Mouse (Mus musculus): ENCODE results near the gene Fam160a1. TPM values are rescaled to one million over a fixed set of nuclear protein-coding genes. Genes with fewer than 3 reads are reported as not detected.

Gene Fam160a1
- total and polyA plus RNA-seq, 3 experiments: 4.5 to 9.3 (median 8.9) TPM

DNA sequence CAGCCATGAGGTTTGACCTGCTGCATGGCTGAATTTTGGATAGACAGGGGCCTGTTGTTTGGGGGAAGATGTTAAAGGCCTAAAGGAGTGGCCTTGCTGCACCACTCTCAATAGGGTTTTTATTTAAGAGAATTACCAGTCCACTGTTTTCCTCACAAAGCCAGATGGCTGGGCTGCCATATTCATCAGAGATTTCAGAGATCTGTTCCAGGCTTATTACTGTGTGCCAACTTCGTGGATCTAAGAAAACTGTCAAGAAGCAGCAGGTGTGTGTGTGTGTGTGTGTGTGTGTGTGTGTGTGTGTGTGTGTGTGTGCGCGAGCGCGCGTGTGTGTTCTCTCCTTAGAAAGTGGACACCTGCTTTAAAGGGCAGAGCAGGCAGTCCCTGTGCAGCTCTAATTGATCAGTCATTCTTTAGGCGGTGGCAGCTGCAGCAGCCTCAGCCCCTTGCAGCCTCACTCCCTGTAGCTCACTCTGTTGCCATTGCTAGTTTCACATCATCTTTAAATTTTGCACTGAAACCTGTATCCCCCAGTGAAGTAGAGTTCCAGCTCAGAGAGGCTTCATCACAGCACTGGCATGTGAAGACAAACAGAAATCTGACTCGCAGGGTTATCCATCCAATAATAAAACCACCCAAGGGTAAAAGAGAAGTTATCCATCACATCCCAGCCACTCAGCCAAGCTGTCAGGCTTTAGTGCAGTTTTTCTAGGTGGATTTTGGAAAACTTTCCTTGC is 182.5 kb downstream of the Fam160a1 start:
- DNase-seq: no peak

DNA sequence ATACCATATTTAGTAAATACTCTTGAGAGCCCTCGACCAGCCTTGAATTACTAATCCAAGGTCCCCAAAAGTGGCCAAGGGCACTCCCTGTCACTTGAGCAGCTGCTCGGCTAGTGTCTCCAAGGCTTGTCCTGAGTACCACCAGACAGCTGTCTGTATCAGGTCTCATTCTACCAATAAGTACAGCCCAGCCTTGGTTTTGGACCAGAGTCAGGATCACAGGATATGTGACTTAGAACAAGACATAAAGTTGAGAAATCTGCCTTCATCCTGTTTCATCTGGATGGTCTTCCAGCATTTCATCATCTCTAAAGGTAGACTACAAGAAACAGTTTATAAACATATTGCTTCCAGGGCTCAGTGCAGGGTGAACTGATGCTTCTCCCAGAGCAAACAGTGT is 183.4 kb downstream of the Fam160a1 start:
- DNase-seq: peak; percentile 9

DNA sequence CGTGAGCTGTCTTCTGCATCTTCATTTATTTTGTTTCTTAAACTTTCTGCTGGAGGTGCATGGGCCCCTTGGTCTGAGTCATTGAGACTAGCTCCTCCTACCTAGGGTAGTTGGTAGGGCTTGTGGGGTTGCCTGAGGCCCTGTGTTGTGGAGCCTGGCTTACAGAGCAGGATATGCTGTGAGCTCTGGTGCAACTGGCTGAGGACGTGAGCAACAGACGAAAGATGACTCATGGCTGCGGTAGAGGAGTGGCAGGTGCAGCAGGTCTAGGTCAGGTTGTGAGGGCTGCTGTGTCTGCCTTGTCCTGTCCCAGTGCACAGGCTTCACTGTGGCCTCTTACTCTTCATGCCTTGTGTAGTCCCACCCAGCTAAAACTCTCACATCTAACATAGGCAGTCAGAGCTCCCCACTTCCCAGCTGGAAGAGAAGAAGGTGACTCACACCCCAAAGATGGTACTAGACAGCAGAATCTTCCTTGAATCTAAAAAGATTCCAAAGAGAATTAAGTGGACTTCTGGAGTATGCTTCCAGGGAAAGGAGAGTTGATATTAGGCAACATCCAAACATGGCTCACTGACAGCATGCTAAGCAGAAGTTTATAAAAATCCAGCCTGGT is 187.1 kb downstream of the Fam160a1 start:
- peak; percentile 14 for DNase-seq

DNA sequence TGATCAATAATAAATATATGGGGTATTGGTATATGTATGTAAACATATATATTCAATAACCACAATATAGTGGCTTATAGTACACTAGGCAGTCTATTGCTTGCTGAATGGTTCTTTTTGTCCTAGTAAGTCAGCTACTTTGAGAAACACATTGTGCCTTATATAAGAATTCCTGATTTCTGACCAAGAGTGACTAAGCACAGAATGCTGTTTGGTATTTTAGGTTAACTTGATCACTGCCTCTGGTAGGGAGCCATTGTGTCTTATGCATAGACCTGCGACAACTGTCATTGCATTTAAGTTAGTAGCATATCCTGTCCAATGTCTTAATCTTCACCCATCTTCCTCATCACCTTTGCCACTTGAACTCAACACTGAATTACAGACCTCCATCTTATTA is 197.3 kb downstream of the Fam160a1 start:
- DNase-seq: no peak

DNA sequence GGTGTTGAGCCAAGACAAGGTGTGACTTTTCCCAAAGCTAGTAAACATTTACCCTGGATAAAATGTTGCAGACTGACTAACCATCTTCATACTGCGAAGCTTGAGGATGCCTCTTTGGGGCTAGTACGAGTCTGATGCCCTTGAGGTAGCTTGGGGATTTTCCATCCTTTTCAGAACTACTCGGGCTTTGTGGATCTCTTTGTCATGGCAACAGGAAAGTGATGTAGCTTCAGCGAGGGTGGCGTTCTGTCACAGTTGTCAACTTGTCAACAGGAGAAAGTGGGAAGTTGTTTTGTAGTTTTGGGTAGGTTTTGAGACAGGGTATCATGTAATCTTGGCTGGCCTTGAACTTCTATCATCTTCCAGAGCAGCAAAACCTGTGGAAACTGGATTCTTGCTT is 197.7 kb downstream of the Fam160a1 start:
- DNase-seq: no peak

DNA sequence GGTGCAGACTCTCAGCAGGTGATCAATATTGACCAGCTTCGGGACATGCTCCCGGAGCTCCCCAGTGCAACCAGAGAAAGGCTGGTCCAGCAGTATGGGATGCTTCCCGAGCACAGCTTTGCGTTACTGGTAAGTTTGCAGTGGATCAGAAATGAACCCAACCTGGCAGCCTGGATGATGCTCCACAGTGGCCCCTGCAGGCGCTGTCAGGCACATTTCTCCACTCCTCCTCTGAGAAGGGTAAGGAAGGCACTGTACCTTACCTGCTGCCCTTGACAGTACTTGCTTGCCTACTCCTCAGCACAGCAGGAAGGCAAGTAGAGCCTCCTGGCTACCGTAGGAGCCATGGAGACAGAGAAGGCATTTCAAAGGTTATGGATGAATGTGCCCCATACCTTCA is 198.2 kb downstream of the Fam160a1 start:
- no peak for DNase-seq

GRCm38 (mm10) chr3:85616389-85616788 is 200.7 kb downstream of the Fam160a1 start:
- no peak for DNase-seq

Other genes starting within 250 kb of the Fam160a1 start
- 10 to 100 TPM; 32.7 to 46.9 TPM for gene Gatb, start 243.2 kb downstream of the Fam160a1 start, total RNA-seq (2021)
- gene Gatb, start 243.2 kb downstream of the Fam160a1 start, polyA plus RNA-seq (2012; rRNA removed): 4.3 and 6.8 TPM in 2 replicates
- 1 to 10 TPM; 2.0 to 2.4 TPM for gene Glt28d2, start 70.2 kb upstream of the Fam160a1 start, total RNA-seq (2021)
- gene Glt28d2, start 70.2 kb upstream of the Fam160a1 start, polyA plus RNA-seq (2012; rRNA removed): 0.31 and 0.51 TPM in 2 replicates
- gene Gm37240, start 70.2 kb upstream of the Fam160a1 start, total RNA-seq (2021): 1 to 10 TPM; 7.4 TPM
- gene Gm37240, start 70.2 kb upstream of the Fam160a1 start, polyA plus RNA-seq (2012; rRNA removed): 12.2 and 21.5 TPM in 2 replicates
- 10 to 100 TPM; 14.5 to 26.8 TPM for gene Sh3d19, start 153.8 kb upstream of the Fam160a1 start, total RNA-seq (2021)
- 19.1 and 20.4 TPM in 2 replicates for gene Sh3d19, start 153.8 kb upstream of the Fam160a1 start, polyA plus RNA-seq (2012; rRNA removed)
- not detected for gene Prss48, start 185.2 kb upstream of the Fam160a1 start, total RNA-seq (2021)
- gene Prss48, start 185.2 kb upstream of the Fam160a1 start, polyA plus RNA-seq (2012; rRNA removed): not detected in 2 replicates

Data from adrenal gland, adult 2 months (tissue).